Mouse (Mus musculus) limb, embryonic 11.5 days (tissue): ENCODE measurements at regions not wholly inside any gene's neighbourhood (a gene's known extent, or its start where the extent isn't known, plus 50 kb on each side); places are given as distances from the start of the nearest gene placed in this dataset.
A peak's percentile ranks its signal among the peaks of the same experiment; 100 is the strongest.

Experiments
- ATAC-seq: fragments of 200-750 bp; cut with Nextera tagmentation; 2 replicates; pipeline ENCODE4 v1.8.0; 2017; ENCODE audit warnings: low read depth; ENCODE audit not compliant: insufficient number of reproducible peaks, low FRiP score, low TSS enrichment
- DNase-seq: peaks from one replicate; pipeline ENCODE4 v3.0.0-alpha.2; 2015; ENCODE audit warnings: low spot score
- H3K27ac ChIP-seq: fragments of 300-500 bp; sonication (generic); replicated peaks from 2 replicates; pipeline ENCODE4 v1.5.1; 2014; ENCODE audit warnings: low read depth, mild to moderate bottlenecking, low read length
- H3K27me3 ChIP-seq: fragments of 300-500 bp; sonication (generic); 2 replicates; pipeline ENCODE4 v1.6.1; 2014; ENCODE audit warnings: mild to moderate bottlenecking, low read length, mixed read lengths; ENCODE audit not compliant: control insufficient read depth, insufficient read depth
- H3K36me3 ChIP-seq: fragments of 300-500 bp; sonication (generic); 2 replicates; pipeline ENCODE4 v1.6.1; 2014; ENCODE audit warnings: mild to moderate bottlenecking, low read length, moderate library complexity, mixed read lengths; ENCODE audit not compliant: control insufficient read depth, insufficient read depth
- H3K4me1 ChIP-seq: fragments of 300-500 bp; sonication (generic); 2 replicates; pipeline ENCODE4 v1.6.1; 2014; ENCODE audit warnings: low read length, mixed read lengths; ENCODE audit not compliant: control insufficient read depth, insufficient read depth
- H3K4me2 ChIP-seq: fragments of 300-500 bp; sonication (generic); 2 replicates; pipeline ENCODE4 v1.6.1; 2014; ENCODE audit warnings: low read depth, mild to moderate bottlenecking, moderate library complexity; ENCODE audit not compliant: severe bottlenecking
- H3K4me3 ChIP-seq: fragments of 300-500 bp; sonication (generic); 2 replicates; pipeline ENCODE4 v1.5.1; 2014; ENCODE audit warnings: low read depth, low read length
- H3K9ac ChIP-seq: fragments of 300-500 bp; sonication (generic); 2 replicates; pipeline ENCODE4 v1.6.1; 2014; ENCODE audit warnings: mild to moderate bottlenecking, low read length
- H3K9me3 ChIP-seq: fragments of 300-500 bp; sonication (generic); 2 replicates; pipeline ENCODE4 v1.6.1; 2016; ENCODE audit warnings: low read length; ENCODE audit not compliant: control insufficient read depth
- WGBS: fragments of 180-500 bp; shearing (Covaris S2); extraction: QIAGEN DNeasy Blood & Tissue Kit; methylation state at CpG from one replicate; pipeline ENCODE4 v1.1.7; 2014; 5-methylcytosine and 5-hydroxymethylcytosine counted together

GRCm38 (mm10) chr4:153559568-153559967, 77.0 kb upstream of the Ajap1 start:
- DNase-seq (no peak), ATAC-seq (no peak)
- H3K9ac ChIP-seq, result no peak overlapping the region
- H3K27ac ChIP-seq, result no peak overlapping the region
- no peaks in the 10 kb centered on the region for H3K4me1 ChIP-seq
- no peak overlapping the region for H3K4me2 ChIP-seq
- 55% methylated on average over 4 of the region's 4 CpGs for WGBS
- no peaks in the 10 kb centered on the region for H3K27me3 ChIP-seq
- H3K4me3 ChIP-seq, result no peak overlapping the region
- H3K9me3 ChIP-seq, result no peaks in the 10 kb centered on the region
- H3K36me3 ChIP-seq, result no peaks in the 10 kb centered on the region

DNA sequence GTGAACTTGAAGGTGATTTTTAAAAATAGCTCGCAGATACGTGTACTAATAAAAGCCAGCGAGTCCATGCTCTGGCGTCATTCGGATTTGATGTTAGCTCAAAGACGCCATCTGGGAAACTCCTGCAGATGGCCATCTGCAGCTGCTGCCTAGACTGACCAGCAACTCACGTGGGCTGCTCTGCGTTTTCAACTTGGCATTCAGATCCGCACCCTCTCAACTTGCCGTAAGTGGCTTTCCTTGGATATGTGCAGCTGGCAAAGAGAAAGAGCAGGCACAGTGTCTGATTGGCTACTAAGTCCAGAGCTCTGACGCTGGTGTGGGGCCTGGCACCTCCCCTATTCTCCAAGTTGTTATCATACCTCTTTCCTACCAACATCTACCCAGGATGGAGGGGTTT, 77.6 kb upstream of the Ajap1 start:
- Histone ChIP-seq H3K36me3 (no peaks in the 10 kb centered on the region), H3K4me2 (no peak overlapping the region), H3K4me3 (no peak overlapping the region), H3K4me1 (no peaks in the 10 kb centered on the region), H3K27me3 (no peaks in the 10 kb centered on the region), H3K9ac (no peak overlapping the region), H3K27ac (no peak overlapping the region), H3K9me3 (no peaks in the 10 kb centered on the region)
- WGBS, result 63% methylated on average over 11 of the region's 11 CpGs
- ATAC-seq, result no peak
- DNase-seq, result no peak

- DNase-seq (no peak), ATAC-seq (no peak)
- H3K4me1 ChIP-seq, result no peaks in the 10 kb centered on the region
- H3K4me2 ChIP-seq, result no peak overlapping the region
- H3K27me3 ChIP-seq, result no peaks in the 10 kb centered on the region
- no peaks in the 10 kb centered on the region for H3K9me3 ChIP-seq
- H3K9ac ChIP-seq, result no peak overlapping the region
- H3K36me3 ChIP-seq, result no peaks in the 10 kb centered on the region
- no peak overlapping the region for H3K4me3 ChIP-seq
- WGBS, result 9% methylated on average over 6 of the region's 6 CpGs
- no peak overlapping the region for H3K27ac ChIP-seq
Observed at GRCm38 (mm10) chr4:153560956-153561355, 78.3 kb upstream of the Ajap1 start.

- no peaks in the 10 kb centered on the region for H3K36me3 ChIP-seq
- no peaks in the 10 kb centered on the region for H3K9me3 ChIP-seq
- H3K4me3 ChIP-seq, result no peak overlapping the region
- no peak overlapping the region for H3K9ac ChIP-seq
- no peaks in the 10 kb centered on the region for H3K4me1 ChIP-seq
- H3K4me2 ChIP-seq, result no peak overlapping the region
- 84% methylated on average over 3 of the region's 3 CpGs for WGBS
- no peak for DNase-seq
- no peak overlapping the region for H3K27ac ChIP-seq
- H3K27me3 ChIP-seq, result no peaks in the 10 kb centered on the region
- ATAC-seq, result no peak
Observed at GRCm38 (mm10) chr4:153561991-153562390, 79.4 kb upstream of the Ajap1 start.

DNA sequence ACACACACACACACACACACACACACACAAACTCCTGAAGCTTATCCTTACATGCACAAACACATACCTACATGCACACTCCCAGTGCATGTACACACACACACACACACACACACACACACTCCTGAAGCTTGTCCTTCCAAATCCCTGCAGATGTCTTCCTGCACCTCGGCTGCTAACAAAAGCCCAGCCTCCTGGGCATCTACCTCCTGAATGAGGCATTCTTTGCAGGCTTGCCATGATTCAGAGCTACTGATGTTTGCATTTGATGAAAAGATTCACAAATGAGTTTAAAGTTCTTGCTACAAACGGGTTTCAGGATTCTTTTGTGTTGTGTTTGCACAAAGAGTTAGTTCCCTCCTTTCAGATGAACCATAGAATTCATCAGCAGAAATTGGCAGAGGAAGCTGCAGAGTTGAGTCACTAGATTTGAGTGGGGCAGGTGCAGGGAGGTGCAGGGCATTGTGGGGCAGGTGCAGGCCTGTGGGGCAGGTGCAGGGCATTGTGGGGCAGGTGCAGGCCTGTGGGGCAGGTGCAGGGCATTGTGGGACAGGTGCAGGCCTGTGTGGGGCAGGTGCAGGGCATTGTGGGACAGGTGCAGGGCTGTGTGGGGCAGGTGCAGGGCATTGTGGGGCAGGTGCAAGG, 84.8 kb upstream of the Ajap1 start:
- Histone ChIP-seq H3K4me2 (no peak overlapping the region), H3K4me3 (no peak overlapping the region), H3K9ac (no peak overlapping the region), H3K27ac (no peak overlapping the region), H3K9me3 (no peaks in the 10 kb centered on the region), H3K36me3 (no peaks in the 10 kb centered on the region), H3K27me3 (no peaks in the 10 kb centered on the region), H3K4me1 (no peaks in the 10 kb centered on the region)
- DNase-seq, result no peak
- no peak for ATAC-seq
- WGBS, result 52% methylated on average over 2 of the region's 2 CpGs

GRCm38 (mm10) chr4:153573180-153573769, 90.7 kb upstream of the Ajap1 start:
- WGBS, result 52% methylated on average over 9 of the region's 9 CpGs

DNA sequence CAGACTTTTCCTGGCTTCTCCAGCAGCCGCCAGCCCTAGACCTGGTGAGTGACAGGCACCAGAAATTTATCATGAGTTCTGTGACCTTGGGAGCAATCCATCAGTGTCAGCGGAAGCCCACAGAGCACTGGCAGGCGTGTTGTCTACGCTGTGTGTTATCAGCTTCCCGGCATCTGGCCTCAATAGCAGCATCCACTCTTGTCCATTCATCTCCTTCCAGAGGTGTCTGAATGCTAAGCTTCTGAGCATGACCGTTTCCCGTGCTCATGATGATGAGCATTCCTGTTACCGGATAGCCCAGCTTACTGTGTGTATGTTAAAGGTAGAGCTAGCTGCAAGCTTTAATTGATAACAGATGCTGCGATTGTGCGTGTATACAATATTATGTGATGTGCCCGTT, 110.7 kb upstream of the Ajap1 start:
- H3K27me3 ChIP-seq, result no peaks in the 10 kb centered on the region
- ATAC-seq (no peak), DNase-seq (peak; percentile 28)
- H3K9me3 ChIP-seq, result no peaks in the 10 kb centered on the region
- H3K27ac ChIP-seq, result no peak overlapping the region
- H3K4me3 ChIP-seq, result no peak overlapping the region
- peaks cover 8% of the 10 kb centered on the region for H3K4me1 ChIP-seq
- H3K9ac ChIP-seq, result no peak overlapping the region
- H3K36me3 ChIP-seq, result no peaks in the 10 kb centered on the region
- WGBS, result 39% methylated on average over 11 of the region's 11 CpGs
- no peak overlapping the region for H3K4me2 ChIP-seq

More at GRCm38 (mm10) chr4:153573180-153573769, 90.7 kb upstream of the Ajap1 start:
- H3K36me3 ChIP-seq, result no peaks in the 10 kb centered on the region
- no peak overlapping the region for H3K9ac ChIP-seq
- H3K4me2 ChIP-seq, result no peak overlapping the region
- no peak overlapping the region for H3K27ac ChIP-seq
- H3K4me3 ChIP-seq, result no peak overlapping the region
- no peaks in the 10 kb centered on the region for H3K27me3 ChIP-seq
- H3K9me3 ChIP-seq, result no peaks in the 10 kb centered on the region
- DNase-seq, result no peak
- no peak for ATAC-seq
- no peaks in the 10 kb centered on the region for H3K4me1 ChIP-seq

GRCm38 (mm10) chr4:153599794-153600370, 117.3 kb upstream of the Ajap1 start:
- ATAC-seq (no peak), DNase-seq (no peak)
- no peak overlapping the region for H3K4me3 ChIP-seq
- no peak overlapping the region for H3K4me2 ChIP-seq
- no peaks in the 10 kb centered on the region for H3K9me3 ChIP-seq
- H3K9ac ChIP-seq, result no peak overlapping the region
- H3K27me3 ChIP-seq, result no peaks in the 10 kb centered on the region
- WGBS, result 71% methylated on average over 11 of the region's 11 CpGs
- no peaks in the 10 kb centered on the region for H3K36me3 ChIP-seq
- H3K27ac ChIP-seq, result no peak overlapping the region
- H3K4me1 ChIP-seq, result no peaks in the 10 kb centered on the region
